Mouse (Mus musculus) bone marrow macrophage, adult 2 months (primary cell): ENCODE data around the gene Supt6. TPM values are rescaled to one million over a fixed set of nuclear protein-coding genes. Genes with fewer than 3 reads are reported as not detected.
A peak's percentile ranks its signal among the peaks of the same experiment; 100 is the strongest.

Experiments used
- H3K27ac ChIP-seq: 2 replicates; pipeline ENCODE4 v1.5.1; 2012; ENCODE audit warnings: low read depth, low read length; ENCODE audit not compliant: insufficient read depth
- H3K4me1 ChIP-seq: 2 replicates; pipeline ENCODE4 v1.6.1; 2012; ENCODE audit warnings: low read length; ENCODE audit not compliant: control insufficient read depth, insufficient read depth
- H3K4me3 ChIP-seq: 2 replicates; pipeline ENCODE4 v1.5.1; 2012; ENCODE audit warnings: mild to moderate bottlenecking, low read length, moderate library complexity; ENCODE audit not compliant: insufficient read depth
- CTCF ChIP-seq: IDR thresholded peaks from 2 replicates; pipeline ENCODE4 v1.5.1; 2012; ENCODE audit warnings: low read depth, mild to moderate bottlenecking, low read length, moderate library complexity
- POLR2A ChIP-seq: IDR thresholded peaks from 2 replicates; pipeline ENCODE4 v1.6.1; 2012; ENCODE audit warnings: mild to moderate bottlenecking, low read depth, low read length, borderline replicate concordance
- polyA plus RNA-seq: library from polyadenylated mRNA; stranded (reverse); fragments of >200 nt; gene quantifications from 2 replicates; pipeline ENCODE4 v1.2.4, GENCODE M21; 2012; ENCODE audit not compliant: missing spikeins, insufficient read depth, insufficient read length

Gene Supt6
- polyA plus RNA-seq, 1 experiment = 39.1 TPM

- no peak overlapping the region for H3K27ac ChIP-seq
- peaks cover 12% of the 10 kb centered on the region for H3K4me1 ChIP-seq
- H3K4me3 ChIP-seq = no peak overlapping the region
- no peak for TF ChIP-seq POLR2A
- no peak for TF ChIP-seq CTCF
Observed at GRCm38 (mm10) chr11:78168541-78169468, 77.0 kb downstream of the Supt6 start.

- H3K27ac ChIP-seq = no peak overlapping the region
- peaks cover 12% of the 10 kb centered on the region for H3K4me1 ChIP-seq
- TF ChIP-seq CTCF = no peak
- no peak for TF ChIP-seq POLR2A
- no peak overlapping the region for H3K4me3 ChIP-seq
Observed at GRCm38 (mm10) chr11:78167257-78167959, 78.4 kb downstream of the Supt6 start.

- no peak overlapping the region for H3K27ac ChIP-seq
Observed at GRCm38 (mm10) chr11:78166640-78167039, 79.1 kb downstream of the Supt6 start.

DNA sequence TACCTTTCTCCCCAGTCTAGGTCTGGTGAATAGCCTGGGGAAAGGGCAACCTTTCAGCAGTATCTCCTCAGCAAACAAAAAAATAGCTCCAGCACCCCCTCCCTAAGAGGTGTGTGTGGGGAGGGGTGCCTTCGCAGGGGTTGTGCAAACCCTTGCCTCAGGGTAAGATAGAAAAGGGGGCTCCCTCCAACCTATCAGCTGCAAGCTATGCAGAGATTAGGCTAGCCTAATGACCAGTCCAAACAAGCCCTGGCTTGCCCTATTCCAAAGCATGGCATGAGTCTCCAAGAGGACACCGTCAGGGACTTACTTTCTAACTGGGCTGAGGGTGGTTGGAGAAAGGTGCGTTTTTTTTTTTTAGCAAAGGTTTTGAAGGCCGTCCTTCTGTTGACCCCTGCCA lies 79.6 kb downstream of the Supt6 start:
- Histone ChIP-seq H3K27ac (no peak overlapping the region), H3K4me1 (peaks cover 12% of the 10 kb centered on the region), H3K4me3 (no peak overlapping the region)
- TF ChIP-seq POLR2A (no peak), CTCF (no peak)

More at GRCm38 (mm10) chr11:78166640-78167039, 79.1 kb downstream of the Supt6 start:
- H3K4me3 ChIP-seq = no peak overlapping the region
- TF ChIP-seq CTCF = no peak
- no peak for TF ChIP-seq POLR2A
- peaks cover 12% of the 10 kb centered on the region for H3K4me1 ChIP-seq

DNA sequence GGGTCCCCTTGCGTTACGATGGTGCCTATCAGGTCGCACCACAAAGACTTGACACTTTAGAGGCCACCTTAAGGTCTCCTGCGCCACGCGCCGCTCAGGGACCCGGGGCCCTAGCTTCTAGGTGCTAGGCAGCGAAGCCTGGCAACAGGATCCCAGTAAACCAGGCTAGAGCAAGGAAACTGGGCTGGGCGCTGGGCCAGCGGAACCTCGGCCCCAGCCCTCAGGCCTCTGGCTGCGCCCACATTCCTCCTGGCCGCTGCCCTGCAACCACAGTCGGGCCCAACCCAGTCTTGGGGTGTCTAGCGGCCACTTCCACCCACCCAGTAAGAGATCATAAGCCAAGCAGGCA lies 80.1 kb downstream of the Supt6 start:
- no peak for TF ChIP-seq CTCF
- TF ChIP-seq POLR2A = no peak
- Histone ChIP-seq H3K27ac (0 out of 2 replicates have a peak overlapping the region, but pooled peaks have one; percentile 1), H3K4me1 (peaks cover 12% of the 10 kb centered on the region), H3K4me3 (peak overlapping the region; percentile 66)

- no peak for TF ChIP-seq CTCF
- TF ChIP-seq POLR2A = no peak
- H3K4me3 ChIP-seq = peak within 1 kb of the TSS; percentile 66
- peaks cover 12% of the 10 kb centered on the region for H3K4me1 ChIP-seq
- 0 out of 2 replicates have a peak within 1 kb of the TSS, but pooled peaks have one; percentile 1 for H3K27ac ChIP-seq
Observed at GRCm38 (mm10) chr11:78164924-78165760, 80.6 kb downstream of the Supt6 start, which contains the start of gene Traf4. Gene Traf4 (minus strand): TSS chr11:78165589.

GRCm38 (mm10) chr11:78164604-78164923 lies 81.2 kb downstream of the Supt6 start:
- H3K27ac ChIP-seq = no peak overlapping the region
- H3K4me1 ChIP-seq = peaks cover 12% of the 10 kb centered on the region
- peak overlapping the region; percentile 66 for H3K4me3 ChIP-seq
- TF ChIP-seq CTCF = no peak
- TF ChIP-seq POLR2A = no peak

- peaks cover 12% of the 10 kb centered on the region for H3K4me1 ChIP-seq
- TF ChIP-seq POLR2A (no peak), CTCF (no peak)
- no peak overlapping the region for H3K27ac ChIP-seq
- H3K4me3 ChIP-seq = peak overlapping the region; percentile 66
Observed at GRCm38 (mm10) chr11:78163681-78164603, 81.8 kb downstream of the Supt6 start.
